Mouse (Mus musculus) heart, embryonic 12.5 days (tissue): ENCODE results near the gene Plekhg1. TPM values are rescaled to one million over a fixed set of nuclear protein-coding genes. Genes with fewer than 3 reads are reported as not detected.

Source experiments
- ATAC-seq: fragments of 200-750 bp; cut with Nextera tagmentation; 2 replicates; pipeline ENCODE4 v1.8.0; 2017; ENCODE audit warnings: moderate TSS enrichment, moderate library complexity; ENCODE audit not compliant: insufficient number of reproducible peaks, low FRiP score
- H3K27ac ChIP-seq: fragments of 300-500 bp; sonication (generic); 2 replicates; pipeline ENCODE4 v1.5.1; 2016; ENCODE audit warnings: mild to moderate bottlenecking, moderate library complexity; ENCODE audit not compliant: poor library complexity, severe bottlenecking
- H3K27me3 ChIP-seq: fragments of 300-500 bp; sonication (generic); replicated peaks from 2 replicates; pipeline ENCODE4 v1.6.1; 2016; ENCODE audit warnings: mild to moderate bottlenecking, moderate library complexity
- H3K36me3 ChIP-seq: fragments of 300-500 bp; sonication (generic); 2 replicates; pipeline ENCODE4 v1.6.1; 2016; ENCODE audit warnings: mild to moderate bottlenecking, moderate library complexity
- H3K4me1 ChIP-seq: fragments of 300-500 bp; sonication (generic); replicated peaks from 2 replicates; pipeline ENCODE4 v1.6.1; 2016; ENCODE audit warnings: mild to moderate bottlenecking
- H3K4me2 ChIP-seq: fragments of 300-500 bp; sonication (generic); 2 replicates; pipeline ENCODE4 v1.6.1; 2016; ENCODE audit warnings: mild to moderate bottlenecking, moderate library complexity
- H3K4me3 ChIP-seq: fragments of 300-500 bp; sonication (generic); 2 replicates; pipeline ENCODE4 v1.5.1; 2016; ENCODE audit warnings: mild to moderate bottlenecking
- H3K9ac ChIP-seq: fragments of 300-500 bp; sonication (generic); 2 replicates; pipeline ENCODE4 v1.6.1; 2016; ENCODE audit warnings: mild to moderate bottlenecking, moderate library complexity
- H3K9me3 ChIP-seq: fragments of 300-500 bp; sonication (generic); replicated peaks from 2 replicates; pipeline ENCODE4 v1.6.1; 2016; ENCODE audit warnings: mild to moderate bottlenecking, moderate library complexity
- WGBS: fragments of 180-500 bp; shearing (Covaris S2); methylation state at CpG from one replicate; pipeline ENCODE4 v1.1.7; 2016; 5-methylcytosine and 5-hydroxymethylcytosine counted together
- polyA plus RNA-seq: library from polyadenylated mRNA; unstranded; fragments of >200 nt; fragmentation: Nextera tagmentation; extraction: Ambion mirVana; gene quantifications from 2 replicates; pipeline ENCODE4 v1.2.1, GENCODE M21; 2016

The Plekhg1 gene
- 8.6 and 9.5 TPM in 2 replicates for polyA plus RNA-seq

- H3K27me3 ChIP-seq = no peaks in the 10 kb centered on the region
- WGBS = 2% methylated on average over 28 of the region's 29 CpGs
- H3K4me1 ChIP-seq = 0 out of 2 replicates have a peak, but pooled peaks cover 2% of the 10 kb centered on the region
- no peaks in the 10 kb centered on the region for H3K9me3 ChIP-seq
- ATAC-seq = peak; percentile 89
- peak within 1 kb of the TSS; percentile 89 for H3K9ac ChIP-seq
- H3K36me3 ChIP-seq = no peaks in the 10 kb centered on the region
- H3K4me2 ChIP-seq = peak within 1 kb of the TSS; percentile 99
- peak within 1 kb of the TSS; percentile 84 for H3K4me3 ChIP-seq
- H3K27ac ChIP-seq = peak within 1 kb of the TSS; percentile 85
Measured at GRCm38 (mm10) chr10:3740148-3740503, at the start of gene Plekhg1. Plekhg1 (plus strand) TSS chr10:3740364.

- H3K4me2 ChIP-seq = no peak overlapping the region
- H3K27ac ChIP-seq = no peak overlapping the region
- no peaks in the 10 kb centered on the region for H3K36me3 ChIP-seq
- no peaks in the 10 kb centered on the region for H3K9me3 ChIP-seq
- H3K4me1 ChIP-seq = 0 out of 2 replicates have a peak, but pooled peaks cover 11% of the 10 kb centered on the region
- H3K9ac ChIP-seq = no peak overlapping the region
- ATAC-seq = no peak
- no peaks in the 10 kb centered on the region for H3K27me3 ChIP-seq
- H3K4me3 ChIP-seq = no peak overlapping the region
- WGBS = 61% methylated on average over 1 of the region's 1 CpGs
Measured at GRCm38 (mm10) chr10:3692791-3693190, 47.4 kb upstream of the Plekhg1 start.

DNA sequence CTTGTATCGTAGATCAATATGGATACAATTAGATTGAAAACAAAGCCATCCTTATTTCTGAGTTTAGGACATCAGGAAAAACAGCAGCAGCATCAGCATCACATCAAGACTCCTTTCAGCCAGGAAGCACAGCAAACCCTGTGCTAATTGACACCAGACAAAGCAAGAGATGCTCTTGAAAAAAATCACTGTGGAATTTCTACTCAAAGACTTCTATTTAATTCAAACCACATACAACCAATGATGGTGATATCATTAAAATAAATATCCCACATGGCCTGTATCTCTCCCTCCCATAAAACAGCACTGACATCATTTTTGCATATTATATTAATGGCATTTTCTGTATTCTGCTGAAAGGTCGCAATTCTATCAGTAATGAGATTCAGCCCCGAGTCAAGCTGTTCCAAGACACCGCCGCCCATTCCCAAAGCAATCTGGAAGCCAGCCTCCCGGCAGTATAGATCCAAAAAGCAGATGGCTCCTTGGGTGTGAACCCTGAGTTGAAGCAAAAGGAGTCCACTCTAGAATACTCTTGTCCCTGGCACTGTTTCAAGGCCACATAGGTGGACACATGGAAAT, 46.4 kb upstream of the Plekhg1 start:
- Histone ChIP-seq H3K4me3 (no peak overlapping the region), H3K4me1 (0 out of 2 replicates have a peak, but pooled peaks cover 11% of the 10 kb centered on the region), H3K9ac (no peak overlapping the region), H3K9me3 (no peaks in the 10 kb centered on the region), H3K4me2 (no peak overlapping the region), H3K27ac (no peak overlapping the region), H3K36me3 (no peaks in the 10 kb centered on the region), H3K27me3 (no peaks in the 10 kb centered on the region)
- 70% methylated on average over 6 of the region's 6 CpGs for WGBS
- no peak for ATAC-seq

GRCm38 (mm10) chr10:3695332-3695905, 44.7 kb upstream of the Plekhg1 start:
- 64% methylated on average over 5 of the region's 5 CpGs for WGBS
- Histone ChIP-seq H3K9ac (no peak overlapping the region), H3K27me3 (no peaks in the 10 kb centered on the region), H3K27ac (no peak overlapping the region), H3K36me3 (no peaks in the 10 kb centered on the region), H3K4me3 (no peak overlapping the region), H3K9me3 (no peaks in the 10 kb centered on the region), H3K4me1 (0 out of 2 replicates have a peak, but pooled peaks cover 11% of the 10 kb centered on the region), H3K4me2 (no peak overlapping the region)
- no peak for ATAC-seq

- H3K4me1 ChIP-seq = peaks cover 14% of the 10 kb centered on the region; the same call in 1 of the 2 replicates
- H3K4me2 ChIP-seq = peak overlapping the region; percentile 45
- H3K27me3 ChIP-seq = no peaks in the 10 kb centered on the region
- H3K9ac ChIP-seq = no peak overlapping the region
- no peak overlapping the region for H3K4me3 ChIP-seq
- peak overlapping the region; percentile 31 for H3K27ac ChIP-seq
- no peaks in the 10 kb centered on the region for H3K9me3 ChIP-seq
- 35% methylated on average over 8 of the region's 8 CpGs for WGBS
- H3K36me3 ChIP-seq = no peaks in the 10 kb centered on the region
- ATAC-seq = peak; percentile 45; the same call in 1 of the 2 replicates
Measured at GRCm38 (mm10) chr10:3696727-3697348, 43.3 kb upstream of the Plekhg1 start.

- H3K4me3 ChIP-seq = no peak overlapping the region
- no peak overlapping the region for H3K9ac ChIP-seq
- H3K36me3 ChIP-seq = no peaks in the 10 kb centered on the region
- WGBS = 75% methylated on average over 5 of the region's 5 CpGs
- no peak overlapping the region for H3K4me2 ChIP-seq
- ATAC-seq = no peak
- H3K4me1 ChIP-seq = peaks cover 16% of the 10 kb centered on the region; the same call in 1 of the 2 replicates
- no peaks in the 10 kb centered on the region for H3K9me3 ChIP-seq
- H3K27ac ChIP-seq = no peak overlapping the region
- no peaks in the 10 kb centered on the region for H3K27me3 ChIP-seq
Measured at GRCm38 (mm10) chr10:3697500-3697899, 42.7 kb upstream of the Plekhg1 start.

GRCm38 (mm10) chr10:3700225-3701073, 39.7 kb upstream of the Plekhg1 start:
- no peaks in the 10 kb centered on the region for H3K27me3 ChIP-seq
- no peak for ATAC-seq
- H3K4me2 ChIP-seq = no peak overlapping the region
- no peak overlapping the region for H3K4me3 ChIP-seq
- no peaks in the 10 kb centered on the region for H3K9me3 ChIP-seq
- no peaks in the 10 kb centered on the region for H3K36me3 ChIP-seq
- H3K9ac ChIP-seq = no peak overlapping the region
- 70% methylated on average over 12 of the region's 12 CpGs for WGBS
- H3K27ac ChIP-seq = no peak overlapping the region
- H3K4me1 ChIP-seq = peaks cover 13% of the 10 kb centered on the region; the same call in 1 of the 2 replicates

DNA sequence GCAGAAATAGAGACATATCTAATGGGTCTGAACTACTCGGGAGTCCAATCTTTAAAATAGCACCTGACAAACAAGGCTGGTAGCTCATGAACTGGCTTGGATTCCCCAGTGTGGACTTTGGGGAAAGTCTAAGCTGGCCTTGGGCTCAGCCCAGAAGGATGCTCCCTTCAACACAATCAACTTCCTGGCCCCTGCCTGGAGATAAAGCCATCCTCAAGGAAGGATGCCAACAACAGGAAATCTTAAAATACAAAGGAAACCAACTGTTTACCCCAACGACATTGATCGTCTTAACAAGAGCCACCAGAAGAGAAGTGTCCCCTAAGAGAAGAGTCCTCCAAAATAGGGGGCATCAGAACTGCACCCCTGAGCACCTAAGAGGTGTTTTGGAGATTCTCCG, 38.3 kb upstream of the Plekhg1 start:
- Histone ChIP-seq H3K4me1 (peaks cover 5% of the 10 kb centered on the region; the same call in 1 of the 2 replicates), H3K27ac (no peak overlapping the region), H3K27me3 (no peaks in the 10 kb centered on the region), H3K9me3 (no peaks in the 10 kb centered on the region), H3K4me3 (no peak overlapping the region), H3K4me2 (no peak overlapping the region), H3K9ac (no peak overlapping the region), H3K36me3 (no peaks in the 10 kb centered on the region)
- no peak for ATAC-seq
- WGBS = 62% methylated on average over 4 of the region's 4 CpGs

DNA sequence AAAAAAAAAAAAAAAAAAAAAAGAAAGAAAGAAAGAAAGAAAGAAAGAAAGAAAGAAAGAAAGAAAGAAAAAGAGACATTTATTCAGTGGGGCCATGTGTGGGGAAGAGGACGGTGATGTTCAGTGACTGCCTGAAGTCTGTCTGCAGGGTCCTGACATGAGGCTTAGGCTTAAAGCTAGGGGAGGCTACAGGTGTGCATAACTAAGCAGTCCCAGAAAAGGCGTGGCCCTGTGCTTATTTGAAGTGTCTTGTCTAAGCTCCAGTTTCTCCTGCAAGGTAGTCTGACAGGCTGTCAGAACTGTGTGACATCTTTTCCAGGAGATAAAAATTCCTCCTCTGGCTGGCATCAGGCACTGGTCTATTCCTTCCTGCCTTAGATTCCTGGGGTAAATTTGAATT, 37.6 kb upstream of the Plekhg1 start:
- peaks cover 5% of the 10 kb centered on the region; the same call in 1 of the 2 replicates for H3K4me1 ChIP-seq
- H3K4me2 ChIP-seq = no peak overlapping the region
- 68% methylated on average over 2 of the region's 2 CpGs for WGBS
- no peak overlapping the region for H3K9ac ChIP-seq
- no peaks in the 10 kb centered on the region for H3K36me3 ChIP-seq
- H3K27me3 ChIP-seq = no peaks in the 10 kb centered on the region
- no peak for ATAC-seq
- no peak overlapping the region for H3K27ac ChIP-seq
- H3K4me3 ChIP-seq = no peak overlapping the region
- no peaks in the 10 kb centered on the region for H3K9me3 ChIP-seq

DNA sequence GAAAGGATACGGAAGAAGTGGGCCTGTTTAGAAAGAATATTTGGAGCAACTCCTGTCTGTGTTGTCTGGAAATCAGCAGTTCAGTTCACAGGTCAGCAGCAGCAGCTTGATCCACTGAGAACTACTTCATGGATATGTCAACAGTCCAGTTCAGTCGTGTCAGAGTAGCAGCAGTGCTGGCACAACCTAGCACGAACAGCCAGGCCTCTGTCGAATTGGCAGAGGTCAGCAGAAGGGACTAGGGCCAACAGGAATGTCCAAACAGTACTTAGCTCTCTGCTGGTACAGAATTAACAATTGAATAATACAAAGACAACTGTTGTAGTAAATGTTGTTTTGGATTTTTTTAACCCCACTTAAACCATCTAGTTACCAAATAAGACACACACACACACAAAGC, 33.9 kb upstream of the Plekhg1 start:
- no peak for ATAC-seq
- Histone ChIP-seq H3K4me2 (no peak overlapping the region), H3K9me3 (no peaks in the 10 kb centered on the region), H3K36me3 (no peaks in the 10 kb centered on the region), H3K9ac (no peak overlapping the region), H3K27me3 (no peaks in the 10 kb centered on the region), H3K4me3 (no peak overlapping the region), H3K27ac (no peak overlapping the region), H3K4me1 (peaks cover 5% of the 10 kb centered on the region; the same call in 1 of the 2 replicates)
- WGBS = 44% methylated on average over 4 of the region's 4 CpGs

- 54% methylated on average over 3 of the region's 3 CpGs for WGBS
- ATAC-seq = no peak
- Histone ChIP-seq H3K4me1 (no peaks in the 10 kb centered on the region), H3K36me3 (no peaks in the 10 kb centered on the region), H3K9me3 (peaks cover 7% of the 10 kb centered on the region; the same call in 1 of the 2 replicates), H3K4me3 (no peak overlapping the region), H3K4me2 (no peak overlapping the region), H3K27me3 (no peaks in the 10 kb centered on the region), H3K9ac (no peak overlapping the region), H3K27ac (no peak overlapping the region)
Measured at GRCm38 (mm10) chr10:3710081-3710480, 30.1 kb upstream of the Plekhg1 start.
